Mouse (Mus musculus): Measurements from ENCODE around the gene BC049352. TPM values are rescaled to one million over a fixed set of nuclear protein-coding genes. Genes with fewer than 3 reads are reported as not detected.

BC049352 gene
- polyA plus RNA-seq, 1 experiment from 2014 or later: not detected

GRCm38 (mm10) chr9:45219644-45220043, 37.8 kb downstream of the BC049352 start:
- Histone ChIP-seq H3K27ac (replicated peaks) (no peak overlapping the region), H3K27me3 (replicated peaks) (0 out of 2 replicates have a peak, but pooled peaks cover 4% of the 10 kb centered on the region), H3K4me1 (no peaks in the 10 kb centered on the region), H3K4me2 (no peak overlapping the region), H3K4me3 (replicated peaks) (no peak overlapping the region), H3K9me3 (replicated peaks) (no peaks in the 10 kb centered on the region), H3K9ac (replicated peaks) (no peak overlapping the region), H3K36me3 (no peaks in the 10 kb centered on the region)
- WGBS: 81% methylated on average over 3 of the region's 3 CpGs
- no peak for ATAC-seq (ENCODE audit: low FRiP score)

GRCm38 (mm10) chr9:45221567-45221966, 39.8 kb downstream of the BC049352 start:
- Histone ChIP-seq H3K4me3 (replicated peaks) (no peak overlapping the region), H3K27me3 (replicated peaks) (0 out of 2 replicates have a peak, but pooled peaks cover 4% of the 10 kb centered on the region), H3K4me2 (no peak overlapping the region), H3K36me3 (no peaks in the 10 kb centered on the region), H3K9me3 (replicated peaks) (no peaks in the 10 kb centered on the region), H3K27ac (replicated peaks) (no peak overlapping the region), H3K4me1 (no peaks in the 10 kb centered on the region), H3K9ac (replicated peaks) (no peak overlapping the region)
- ATAC-seq (ENCODE audit: low FRiP score): no peak
- 17% methylated on average over 6 of the region's 6 CpGs for WGBS

- Histone ChIP-seq H3K4me3 (replicated peaks) (no peak overlapping the region), H3K36me3 (no peaks in the 10 kb centered on the region), H3K27me3 (replicated peaks) (no peaks in the 10 kb centered on the region), H3K9ac (replicated peaks) (no peak overlapping the region), H3K4me2 (no peak overlapping the region), H3K9me3 (replicated peaks) (no peaks in the 10 kb centered on the region), H3K4me1 (no peaks in the 10 kb centered on the region), H3K27ac (replicated peaks) (no peak overlapping the region)
- ATAC-seq (ENCODE audit: low FRiP score): no peak
- 90% methylated on average over 8 of the region's 8 CpGs for WGBS
Observed at GRCm38 (mm10) chr9:45229359-45229758, 47.6 kb downstream of the BC049352 start.

GRCm38 (mm10) chr9:45235668-45236227, 53.9 kb downstream of the BC049352 start:
- ATAC-seq (ENCODE audit: low FRiP score): no peak
- Histone ChIP-seq H3K4me1 (no peaks in the 10 kb centered on the region), H3K27me3 (replicated peaks) (no peaks in the 10 kb centered on the region), H3K4me3 (replicated peaks) (no peak overlapping the region), H3K4me2 (no peak overlapping the region), H3K36me3 (no peaks in the 10 kb centered on the region), H3K27ac (replicated peaks) (no peak overlapping the region), H3K9me3 (replicated peaks) (no peaks in the 10 kb centered on the region), H3K9ac (replicated peaks) (no peak overlapping the region)
- WGBS: 84% methylated on average over 6 of the region's 6 CpGs

- H3K4me2 ChIP-seq: no peak overlapping the region
- 46% methylated on average over 7 of the region's 7 CpGs for WGBS
- ATAC-seq (ENCODE audit: low FRiP score): no peak
- no peaks in the 10 kb centered on the region for H3K27me3 ChIP-seq (replicated peaks)
- H3K36me3 ChIP-seq: no peaks in the 10 kb centered on the region
- H3K27ac ChIP-seq (replicated peaks): no peak overlapping the region
- H3K4me3 ChIP-seq (replicated peaks): no peak overlapping the region
- H3K9me3 ChIP-seq (replicated peaks): no peaks in the 10 kb centered on the region
- H3K9ac ChIP-seq (replicated peaks): no peak overlapping the region
- no peaks in the 10 kb centered on the region for H3K4me1 ChIP-seq
Observed at GRCm38 (mm10) chr9:45236744-45237143, 54.9 kb downstream of the BC049352 start.

- Histone ChIP-seq H3K4me3 (replicated peaks) (no peak overlapping the region), H3K9me3 (replicated peaks) (no peaks in the 10 kb centered on the region)
- WGBS: 80% methylated on average over 5 of the region's 5 CpGs
Observed at GRCm38 (mm10) chr9:45241397-45241796, 59.6 kb downstream of the BC049352 start.

GRCm38 (mm10) chr9:45245432-45245831, 63.6 kb downstream of the BC049352 start:
- H3K4me2 ChIP-seq: no peak overlapping the region
- 78% methylated on average over 1 of the region's 1 CpGs for WGBS
- H3K27me3 ChIP-seq (replicated peaks): no peaks in the 10 kb centered on the region
- no peak overlapping the region for H3K4me3 ChIP-seq (replicated peaks)
- no peak for ATAC-seq (ENCODE audit: low FRiP score)
- H3K36me3 ChIP-seq: no peaks in the 10 kb centered on the region
- H3K27ac ChIP-seq (replicated peaks): no peak overlapping the region
- no peaks in the 10 kb centered on the region for H3K4me1 ChIP-seq
- H3K9me3 ChIP-seq (replicated peaks): no peaks in the 10 kb centered on the region
- H3K9ac ChIP-seq (replicated peaks): no peak overlapping the region

More at GRCm38 (mm10) chr9:45241397-45241796, 59.6 kb downstream of the BC049352 start:
- no peaks in the 10 kb centered on the region for H3K36me3 ChIP-seq
- no peak overlapping the region for H3K4me2 ChIP-seq
- no peak for ATAC-seq (ENCODE audit: low FRiP score)
- H3K4me1 ChIP-seq: no peaks in the 10 kb centered on the region
- no peak overlapping the region for H3K27ac ChIP-seq (replicated peaks)
- H3K27me3 ChIP-seq (replicated peaks): no peaks in the 10 kb centered on the region
- H3K9ac ChIP-seq (replicated peaks): no peak overlapping the region

- no peak for ATAC-seq (ENCODE audit: low FRiP score)
- no peaks in the 10 kb centered on the region for H3K36me3 ChIP-seq
- no peak overlapping the region for H3K4me2 ChIP-seq
- WGBS: 88% methylated on average over 6 of the region's 6 CpGs
- no peak overlapping the region for H3K4me3 ChIP-seq (replicated peaks)
- no peaks in the 10 kb centered on the region for H3K4me1 ChIP-seq
- H3K9ac ChIP-seq (replicated peaks): no peak overlapping the region
- no peak overlapping the region for H3K27ac ChIP-seq (replicated peaks)
- no peaks in the 10 kb centered on the region for H3K27me3 ChIP-seq (replicated peaks)
- no peaks in the 10 kb centered on the region for H3K9me3 ChIP-seq (replicated peaks)
Observed at GRCm38 (mm10) chr9:45246060-45246459, 64.3 kb downstream of the BC049352 start.

- no peak for ATAC-seq (ENCODE audit: low FRiP score)
- Histone ChIP-seq H3K36me3 (no peaks in the 10 kb centered on the region), H3K27me3 (replicated peaks) (no peaks in the 10 kb centered on the region), H3K9ac (replicated peaks) (no peak overlapping the region), H3K27ac (replicated peaks) (no peak overlapping the region), H3K4me1 (no peaks in the 10 kb centered on the region), H3K4me3 (replicated peaks) (no peak overlapping the region), H3K9me3 (replicated peaks) (no peaks in the 10 kb centered on the region), H3K4me2 (no peak overlapping the region)
- WGBS: 70% methylated on average over 2 of the region's 2 CpGs
Observed at GRCm38 (mm10) chr9:45247536-45247935, 65.7 kb downstream of the BC049352 start.

GRCm38 (mm10) chr9:45250306-45250705, 68.5 kb downstream of the BC049352 start:
- Histone ChIP-seq H3K9ac (replicated peaks) (no peak overlapping the region), H3K27ac (replicated peaks) (no peak overlapping the region), H3K4me1 (no peaks in the 10 kb centered on the region), H3K27me3 (replicated peaks) (no peaks in the 10 kb centered on the region), H3K4me2 (no peak overlapping the region), H3K9me3 (replicated peaks) (no peaks in the 10 kb centered on the region), H3K4me3 (replicated peaks) (no peak overlapping the region), H3K36me3 (no peaks in the 10 kb centered on the region)
- 81% methylated on average over 7 of the region's 7 CpGs for WGBS
- no peak for ATAC-seq (ENCODE audit: low FRiP score)

GRCm38 (mm10) chr9:45251281-45251680, 69.5 kb downstream of the BC049352 start:
- Histone ChIP-seq H3K4me3 (replicated peaks) (no peak overlapping the region), H3K9me3 (replicated peaks) (no peaks in the 10 kb centered on the region), H3K9ac (replicated peaks) (no peak overlapping the region), H3K27ac (replicated peaks) (no peak overlapping the region), H3K27me3 (replicated peaks) (no peaks in the 10 kb centered on the region), H3K4me2 (no peak overlapping the region), H3K36me3 (no peaks in the 10 kb centered on the region), H3K4me1 (no peaks in the 10 kb centered on the region)
- WGBS: 83% methylated on average over 3 of the region's 3 CpGs
- ATAC-seq (ENCODE audit: low FRiP score): no peak

GRCm38 (mm10) chr9:45251990-45252389, 70.2 kb downstream of the BC049352 start:
- no peak overlapping the region for H3K27ac ChIP-seq (replicated peaks)
- no peaks in the 10 kb centered on the region for H3K27me3 ChIP-seq (replicated peaks)
- H3K36me3 ChIP-seq: no peaks in the 10 kb centered on the region
- H3K9me3 ChIP-seq (replicated peaks): no peaks in the 10 kb centered on the region
- WGBS: 64% methylated on average over 4 of the region's 4 CpGs
- no peaks in the 10 kb centered on the region for H3K4me1 ChIP-seq
- H3K9ac ChIP-seq (replicated peaks): no peak overlapping the region
- H3K4me2 ChIP-seq: no peak overlapping the region
- no peak for ATAC-seq (ENCODE audit: low FRiP score)
- H3K4me3 ChIP-seq (replicated peaks): no peak overlapping the region

Data from neural tube, embryonic 15.5 days (tissue).